Mouse (Mus musculus) left cerebral cortex, adult 2 months (tissue): ENCODE measurements around the gene Rabgap1. TPM values are rescaled to one million over a fixed set of nuclear protein-coding genes. Genes with fewer than 3 reads are reported as not detected.

Experiments
- DNase-seq, 2 experiments: peaks; one replicate each; pipeline ENCODE4 v3.0.0; 2021 to 2022; ENCODE audit warnings: low spot score in 2 of 2, mixed read lengths in 1 of 2; ENCODE audit errors: extremely low spot score in 1 of 2
- H3K27ac ChIP-seq: fragments of 200-600 bp; 2 replicates; pipeline ENCODE4 v1.8.1; 2022
- H3K4me3 ChIP-seq: fragments of 200-600 bp; 2 replicates; pipeline ENCODE4 v1.8.1; 2022
- CTCF ChIP-seq: fragments of 200-600 bp; IDR thresholded peaks from 2 replicates; pipeline ENCODE4 v1.8.1; 2022; ENCODE audit warnings: antibody characterized with exemption, mild to moderate bottlenecking, moderate library complexity
- intact Hi-C: fragments of 180-260 bp; cut with DNase I; formaldehyde crosslinking; loops from one replicate; pipeline ENCODE4 v1.15.1; 2025
- long read RNA-seq, 2 experiments: library from polyadenylated mRNA; stranded (forward); transcript quantifications; one replicate each; pipeline ENCODE4 v2.0.0; 2021; ENCODE audit warnings: borderline mapping rate in 2 of 2
- total RNA-seq, 2 experiments: library from RNA; stranded (reverse); gene quantifications; 2 replicates each; pipeline ENCODE4 v1.2.3; 2021

The Rabgap1 gene
- 10 to 100 TPM; 89.1 to 92.2 TPM for total RNA-seq
- long read RNA-seq, experiment 1, full-length matches to known transcripts: 65 of 91 reads
- long read RNA-seq, experiment 1, partial matches to known transcripts: 7 of 91 reads
- long read RNA-seq, experiment 1, other reads (novel, unspliced or antisense): 19 of 91 reads
- long read RNA-seq, experiment 2, full-length matches to known transcripts: 49 of 76 reads
- long read RNA-seq, experiment 2, partial matches to known transcripts: 6 of 76 reads
- long read RNA-seq, experiment 2, other reads (novel, unspliced or antisense): 21 of 76 reads

DNA sequence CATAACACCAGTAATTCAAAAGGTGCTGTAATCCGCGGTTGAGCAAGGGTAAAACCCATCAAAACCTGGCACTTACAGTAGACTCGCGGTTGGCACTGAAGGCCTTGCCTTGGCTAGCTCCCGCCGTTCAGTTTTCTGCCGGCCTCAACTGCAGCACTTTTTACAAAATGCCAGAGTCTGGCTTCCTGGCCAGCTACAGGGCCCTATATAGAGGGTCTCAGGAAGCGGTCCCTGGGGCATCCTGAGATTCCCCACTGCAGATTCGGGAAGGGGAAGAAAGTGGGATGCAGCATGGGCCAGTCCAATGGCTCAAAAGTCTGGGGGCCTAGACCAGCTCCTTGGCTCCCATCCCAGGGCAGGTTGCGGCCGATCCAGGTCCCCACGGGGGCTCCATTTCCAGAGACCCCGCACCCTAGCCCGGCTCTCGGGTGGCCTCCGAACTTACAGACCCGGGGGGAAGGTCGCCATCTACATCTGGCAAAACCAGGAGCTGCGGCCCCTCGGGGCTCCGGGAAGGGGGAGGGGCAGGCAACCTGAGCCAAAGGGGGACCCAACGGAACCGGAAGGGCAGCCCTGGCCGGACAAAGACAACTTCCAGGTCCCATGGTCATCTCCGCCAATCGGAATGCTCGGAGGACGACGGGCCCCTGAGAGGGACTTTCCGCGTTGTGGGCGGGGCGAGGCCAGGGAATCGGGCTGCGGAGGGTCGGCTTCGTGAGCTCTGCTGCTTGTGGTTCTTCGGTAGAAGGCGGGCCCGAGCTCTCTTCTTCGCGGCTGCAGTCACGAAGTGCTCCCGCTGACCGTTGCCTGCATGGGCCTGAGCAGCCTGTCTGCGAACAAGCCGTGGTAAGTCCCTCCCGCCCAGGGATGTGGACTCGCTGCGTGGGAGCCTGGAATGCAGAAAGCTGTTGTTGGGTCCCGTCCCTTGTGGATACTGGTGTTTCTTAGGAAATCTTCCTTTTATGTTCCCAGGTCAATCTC, at the start of gene Rabgap1, which contains the start of the genes Zbtb26 and Zbtb6:
TSS of gene Rabgap1 (plus strand) at position 669 of the 981 bp plus-strand sequence.
TSS of gene Zbtb26 (minus strand) at position 525 of the 981 bp plus-strand sequence.
TSS of gene Zbtb6 (minus strand) at position 561 of the 981 bp plus-strand sequence.
- no peak for TF ChIP-seq CTCF
- Histone ChIP-seq H3K27ac (peak within 1 kb of the TSS; percentile 94), H3K4me3 (peak within 1 kb of the TSS; percentile 64)
- peak; percentile 95 to 97 for DNase-seq
- intact Hi-C loops: loop anchor here (1.0 to 10.0 kb wide), 2 partner anchors 9 to 1172 kb away; no protein-coding TSS in a partner anchor

- no peak for DNase-seq
- intact Hi-C loops: no loop called here
- peak; percentile 45 for TF ChIP-seq CTCF
- Histone ChIP-seq H3K4me3 (no peak overlapping the region), H3K27ac (no peak overlapping the region)
Observed at GRCm38 (mm10) chr2:37395539-37395938, 47.5 kb upstream of the Rabgap1 start.

DNA sequence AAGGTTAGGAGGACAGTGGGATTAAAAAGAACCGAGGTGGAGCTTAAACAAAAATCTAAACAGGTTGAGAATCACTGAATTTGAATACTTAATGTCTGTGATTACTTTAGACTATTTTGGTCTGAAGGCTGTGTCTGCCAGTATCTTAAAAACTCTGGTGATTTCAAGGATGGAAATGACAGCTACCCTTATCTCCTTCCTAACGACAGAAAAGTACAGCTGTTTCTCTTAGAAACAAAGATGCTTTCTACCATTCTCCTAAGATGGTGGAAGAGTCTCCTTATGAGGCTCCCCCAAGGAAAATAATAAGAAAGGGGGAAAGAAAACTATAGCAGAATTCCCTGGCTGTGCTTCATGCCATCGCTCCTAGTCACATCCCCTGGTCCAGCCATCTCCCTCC, 21.2 kb upstream of the Rabgap1 start:
- Histone ChIP-seq H3K4me3 (peak overlapping the region; percentile 88), H3K27ac (peak overlapping the region; percentile 98)
- intact Hi-C loops: loop anchor here (5.0 kb wide), 1 partner anchor 65 kb away; no protein-coding TSS in a partner anchor
- DNase-seq: no peak
- TF ChIP-seq CTCF: no peak

- DNase-seq: peak; percentile 92 to 94
- TF ChIP-seq CTCF: no peak; the same call in 1 of the 2 replicates
- intact Hi-C loops: loop anchor here (5.0 kb wide), 1 partner anchor 65 kb away; no protein-coding TSS in a partner anchor
- peak within 1 kb of the TSS; percentile 98 for H3K27ac ChIP-seq
- peak within 1 kb of the TSS; percentile 88 for H3K4me3 ChIP-seq
Observed at GRCm38 (mm10) chr2:37422306-37423304, 20.5 kb upstream of the Rabgap1 start, which contains the start of gene Rc3h2. TSS of gene Rc3h2 (minus strand) at chr2:37422903.

DNA sequence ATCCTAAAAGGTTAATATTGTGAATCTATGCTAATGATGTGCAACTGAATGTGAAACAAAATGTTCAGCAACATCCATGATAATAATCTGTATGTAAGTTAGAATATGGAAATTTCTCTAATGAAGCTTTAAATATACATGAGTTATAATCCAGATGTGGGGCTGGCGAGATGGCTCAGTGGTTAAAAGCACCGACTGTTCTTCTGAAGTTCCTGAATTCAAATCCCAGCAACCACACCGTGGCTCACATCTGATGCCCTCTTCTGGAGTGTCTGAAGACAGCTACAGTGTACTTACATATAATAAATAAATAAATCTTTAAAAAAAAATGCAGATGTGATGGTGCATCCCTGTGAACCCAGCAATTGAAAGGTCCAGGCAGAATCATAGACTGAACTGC, 19.4 kb upstream of the Rabgap1 start:
- no peak for DNase-seq
- Histone ChIP-seq H3K27ac (peak overlapping the region; percentile 98), H3K4me3 (no peak overlapping the region; the same call in 1 of the 2 replicates)
- no peak; the same call in 1 of the 2 replicates for TF ChIP-seq CTCF
- intact Hi-C loops: loop anchor here (5.0 kb wide), 1 partner anchor 64 kb away; no protein-coding TSS in a partner anchor

DNA sequence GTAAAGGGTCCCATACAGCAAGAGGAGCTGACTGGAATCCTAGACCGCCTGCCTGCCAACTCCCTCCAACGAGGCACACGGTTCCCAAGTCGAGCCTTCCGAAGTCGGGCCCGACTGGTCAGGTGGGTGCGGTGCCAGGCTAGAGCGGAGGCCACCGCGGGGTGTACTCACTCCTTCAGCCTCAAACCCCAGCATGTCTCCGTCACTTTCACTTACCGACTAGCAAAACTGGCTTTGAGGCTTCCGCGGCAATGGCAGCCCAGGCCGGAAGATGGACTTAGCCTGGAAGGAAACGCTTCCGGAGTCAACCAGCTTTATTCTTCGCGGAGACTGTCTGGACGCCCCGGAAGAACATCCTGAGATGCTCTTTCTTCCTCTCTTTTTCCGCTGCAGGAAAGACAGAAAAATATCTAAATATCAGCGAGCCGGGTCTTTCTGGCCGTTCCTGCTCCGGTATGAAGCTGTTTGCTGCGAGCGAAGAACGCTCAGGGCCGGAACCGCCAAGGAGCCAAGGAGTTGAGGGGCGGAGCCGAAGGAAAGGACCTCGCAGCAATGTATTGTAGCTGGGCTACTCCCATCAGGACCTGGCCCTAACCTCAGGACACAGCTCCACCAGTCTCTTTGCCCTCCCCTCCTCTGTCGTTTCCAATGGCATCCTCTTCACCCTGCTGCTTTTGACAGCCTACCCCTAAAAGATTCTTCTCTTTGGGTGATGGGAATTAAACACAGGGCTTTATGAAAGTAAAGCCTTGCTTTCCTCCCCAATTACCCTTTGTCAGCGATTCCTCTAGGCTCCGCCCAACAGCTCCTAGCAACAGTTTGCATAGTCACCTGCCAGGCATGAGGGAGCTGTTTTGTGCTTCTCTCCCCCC, 12.2 kb upstream of the Rabgap1 start:
- Histone ChIP-seq H3K27ac (peak overlapping the region; percentile 93), H3K4me3 (peak overlapping the region; percentile 78)
- peak; percentile 77 to 83 for DNase-seq
- TF ChIP-seq CTCF: no peak; the same call in 1 of the 2 replicates
- intact Hi-C loops: no loop called here

DNA sequence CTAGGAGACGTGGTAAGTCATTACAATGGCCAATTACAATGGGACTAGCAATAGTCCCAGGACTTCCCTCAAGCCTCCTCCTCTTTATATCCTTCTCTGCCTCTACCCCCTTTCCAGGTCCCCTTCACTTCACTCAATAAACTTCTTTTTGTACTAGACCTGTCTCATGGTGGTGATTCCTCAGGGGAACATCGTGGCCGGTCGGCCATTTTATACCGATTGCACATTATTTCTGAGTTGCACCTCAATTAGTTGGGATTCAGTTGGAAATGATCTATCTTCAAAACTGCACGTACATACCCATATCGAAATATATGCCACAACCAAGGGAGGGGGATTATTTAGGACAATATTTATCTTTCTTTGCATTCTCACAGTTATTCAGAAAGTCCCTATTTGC, 11.5 kb upstream of the Rabgap1 start:
- Histone ChIP-seq H3K4me3 (peak overlapping the region; percentile 78), H3K27ac (peak overlapping the region; percentile 93)
- no peak for TF ChIP-seq CTCF
- intact Hi-C loops: no loop called here
- no peak for DNase-seq

DNA sequence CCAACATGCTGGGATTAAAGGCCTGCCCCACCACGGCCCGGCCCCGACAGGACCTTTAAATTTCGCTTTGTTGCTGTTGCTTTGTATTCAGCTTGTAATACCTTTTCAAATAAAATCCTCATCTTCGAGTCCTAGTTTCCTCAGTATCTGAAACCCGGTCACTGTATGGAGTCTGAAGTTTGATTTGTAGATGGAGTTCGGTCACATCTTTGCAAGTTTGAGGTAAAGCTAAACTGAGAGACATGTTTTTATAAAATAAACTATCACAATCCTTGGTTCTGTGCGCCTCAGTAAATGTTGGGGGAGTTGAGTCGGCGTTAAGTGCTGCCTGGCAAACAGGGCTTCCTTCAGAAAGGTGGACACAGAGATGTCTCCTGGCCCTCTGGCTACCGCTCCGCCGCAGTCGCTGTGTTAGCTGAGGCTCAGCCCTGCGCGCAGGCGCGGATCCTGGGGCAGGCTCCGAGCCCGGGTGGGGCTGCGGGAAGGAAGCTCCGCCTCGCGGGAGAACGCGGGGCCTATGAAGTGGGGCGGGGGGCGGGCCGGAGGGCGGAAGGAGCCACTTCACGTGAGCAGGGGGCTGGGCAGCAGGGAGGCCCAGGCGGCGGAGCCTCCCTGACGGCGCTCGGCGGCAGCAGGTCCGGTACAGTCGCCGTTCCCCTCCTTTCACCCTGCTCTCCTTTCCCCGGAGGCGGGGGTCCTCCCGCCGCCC, 8.7 kb downstream of the Rabgap1 start:
- peak overlapping the region; percentile 96 for H3K27ac ChIP-seq
- DNase-seq: peak; percentile 92 to 93
- peak overlapping the region; percentile 97 for H3K4me3 ChIP-seq
- no peak for TF ChIP-seq CTCF
- intact Hi-C loops: loop anchor here (1.0 kb wide), 1 partner anchor 9 kb away; the partner anchor contains the start of genes Rabgap1, Zbtb26 and Zbtb6

DNA sequence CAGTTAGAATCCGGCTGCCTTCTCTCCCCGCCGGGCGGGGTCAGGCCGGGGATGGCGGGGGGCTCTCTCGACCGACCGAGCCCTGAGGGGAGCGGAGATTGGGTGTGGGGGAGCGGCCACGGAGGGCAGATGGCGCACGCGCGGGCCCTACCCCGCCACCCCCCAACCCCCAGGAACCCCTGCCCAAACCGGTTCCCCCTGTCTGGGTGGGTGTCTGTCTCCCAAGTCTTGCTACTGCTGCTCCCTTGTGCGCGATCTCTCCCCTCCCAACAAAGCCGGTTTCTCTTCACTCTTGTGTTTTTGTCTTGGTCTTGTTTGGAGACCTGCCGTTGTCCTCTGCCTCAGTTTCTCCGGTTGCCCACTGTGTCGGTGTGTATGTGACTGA, 9.3 kb downstream of the Rabgap1 start:
- TF ChIP-seq CTCF: no peak
- Histone ChIP-seq H3K27ac (peak overlapping the region; percentile 96), H3K4me3 (peak overlapping the region; percentile 97)
- intact Hi-C loops: loop anchor here (1.0 kb wide), 1 partner anchor 9 kb away; the partner anchor contains the start of genes Rabgap1, Zbtb26 and Zbtb6
- DNase-seq: no peak
